Mouse (Mus musculus) small intestine, adult 2 months (tissue): ENCODE results near the gene Tnfrsf13b. TPM values are rescaled to one million over a fixed set of nuclear protein-coding genes. Genes with fewer than 3 reads are reported as not detected.

Experiments used
- H3K27ac ChIP-seq: fragments of 200-500 bp; 2 replicates; pipeline ENCODE4 v1.5.1; 2012; ENCODE audit warnings: low read depth, low read length, control low read depth, inconsistent platforms; ENCODE audit not compliant: insufficient read depth
- H3K27me3 ChIP-seq: fragments of 200-500 bp; 2 replicates; pipeline ENCODE4 v1.6.1; 2012; ENCODE audit warnings: mild to moderate bottlenecking, moderate library complexity, low read length, inconsistent platforms; ENCODE audit not compliant: control insufficient read depth, insufficient read depth
- H3K36me3 ChIP-seq: fragments of 200-500 bp; 2 replicates; pipeline ENCODE4 v1.6.1; 2012; ENCODE audit warnings: mild to moderate bottlenecking, low read length, control low read depth, inconsistent platforms; ENCODE audit not compliant: control insufficient read depth, insufficient read depth
- H3K4me1 ChIP-seq: fragments of 200-500 bp; 2 replicates; pipeline ENCODE4 v1.6.1; 2012; ENCODE audit warnings: low read length, inconsistent platforms, mixed read lengths; ENCODE audit not compliant: control insufficient read depth, insufficient read depth, insufficient read length
- H3K4me3 ChIP-seq: fragments of 200-500 bp; 2 replicates; pipeline ENCODE4 v1.5.1; 2012; ENCODE audit warnings: low read depth, mild to moderate bottlenecking, control low read depth, inconsistent platforms, low read length, moderate library complexity
- CTCF ChIP-seq: fragments of 200-500 bp; IDR thresholded peaks from 2 replicates; pipeline ENCODE4 v1.5.1; 2012; ENCODE audit warnings: low read depth, mild to moderate bottlenecking, control low read depth, inconsistent platforms, low read length, moderate library complexity, mixed read lengths; ENCODE audit not compliant: insufficient replicate concordance, insufficient read length; ENCODE audit errors: extremely low read depth
- POLR2A ChIP-seq: fragments of 200-500 bp; IDR thresholded peaks from 2 replicates; pipeline ENCODE4 v1.6.1; 2012; ENCODE audit warnings: low read depth, mild to moderate bottlenecking, control low read depth, inconsistent platforms, low read length, moderate library complexity
- whole genome bisulfite sequencing: fragments of 180-500 bp; shearing (Covaris S2); methylation state at CpG from one replicate; pipeline ENCODE4 v1.1.7; 2018; 5-methylcytosine and 5-hydroxymethylcytosine counted together
- polyA plus RNA-seq: library from polyadenylated mRNA; depleted of rRNA; stranded (reverse); fragments of >200 nt; gene quantifications from 2 replicates; pipeline ENCODE4 v1.2.3, GENCODE M21; 2012; rRNA removed

The Tnfrsf13b gene
- 12.2 and 30.8 TPM in 2 replicates for polyA plus RNA-seq

GRCm38 (mm10) chr11:61126606-61127355, at the start of gene Tnfrsf13b:
Gene Tnfrsf13b (plus strand): TSS chr11:61126755.
- Histone ChIP-seq H3K4me1 (no peaks in the 10 kb centered on the region), H3K4me3 (peak within 1 kb of the TSS; percentile 49), H3K27me3 (no peaks in the 10 kb centered on the region)

DNA sequence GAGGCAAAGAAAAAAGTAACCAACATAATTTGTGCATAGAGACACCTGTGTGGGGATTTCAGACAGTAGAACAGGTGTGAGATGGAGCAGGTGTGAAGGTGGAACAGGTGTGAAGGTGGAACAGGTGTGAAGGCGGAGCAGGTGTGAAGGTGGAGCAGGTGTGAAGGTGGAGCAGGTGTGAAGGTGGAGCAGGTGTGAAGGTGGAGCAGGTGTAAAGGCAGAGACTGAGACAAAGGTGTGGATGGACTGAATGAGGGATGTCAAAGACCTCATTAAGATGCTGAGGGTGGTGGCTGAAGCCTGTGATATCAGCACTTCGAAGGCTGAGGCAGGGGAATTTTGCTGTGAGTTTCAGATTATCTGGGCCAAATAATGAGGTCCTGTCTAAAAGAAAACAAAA, 44.9 kb upstream of the Tnfrsf13b start:
- 82% methylated on average over 2 of the region's 2 CpGs for WGBS
- Histone ChIP-seq H3K4me1 (peaks cover 10% of the 10 kb centered on the region), H3K27me3 (no peaks in the 10 kb centered on the region), H3K27ac (no peak overlapping the region), H3K4me3 (no peak overlapping the region), H3K36me3 (no peaks in the 10 kb centered on the region)
- TF ChIP-seq POLR2A, result no peak
- TF ChIP-seq CTCF, result no peak

More at GRCm38 (mm10) chr11:61126606-61127355, at the start of gene Tnfrsf13b:
- peak within 1 kb of the TSS; percentile 57 for H3K27ac ChIP-seq
- TF ChIP-seq CTCF (no peak), POLR2A (no peak)
- no peaks in the 10 kb centered on the region for H3K36me3 ChIP-seq
- 82% methylated on average over 23 of the region's 23 CpGs for WGBS

DNA sequence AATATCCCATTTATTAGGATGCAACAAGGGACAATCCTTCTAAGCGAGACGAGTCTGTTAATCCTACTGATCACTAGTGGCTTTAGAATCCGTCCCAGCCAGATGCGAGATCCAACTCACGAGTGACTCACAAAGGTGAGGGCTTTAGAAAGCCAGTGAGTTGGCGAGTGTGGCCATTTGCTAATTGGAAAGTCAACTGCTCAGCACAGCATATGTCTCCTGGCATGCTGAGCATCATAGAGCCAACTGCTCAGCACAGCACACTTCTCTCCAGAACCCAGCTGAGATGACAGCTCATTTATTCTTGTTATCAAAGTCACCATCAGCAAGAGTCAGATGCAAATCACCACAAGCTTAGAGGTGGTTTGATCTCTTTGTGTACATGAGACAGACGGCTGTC, 36.4 kb upstream of the Tnfrsf13b start:
- Histone ChIP-seq H3K27me3 (no peaks in the 10 kb centered on the region), H3K4me1 (no peaks in the 10 kb centered on the region), H3K4me3 (no peak overlapping the region), H3K36me3 (no peaks in the 10 kb centered on the region), H3K27ac (no peak overlapping the region)
- no peak for TF ChIP-seq POLR2A
- TF ChIP-seq CTCF, result no peak
- 75% methylated on average over 7 of the region's 7 CpGs for WGBS

DNA sequence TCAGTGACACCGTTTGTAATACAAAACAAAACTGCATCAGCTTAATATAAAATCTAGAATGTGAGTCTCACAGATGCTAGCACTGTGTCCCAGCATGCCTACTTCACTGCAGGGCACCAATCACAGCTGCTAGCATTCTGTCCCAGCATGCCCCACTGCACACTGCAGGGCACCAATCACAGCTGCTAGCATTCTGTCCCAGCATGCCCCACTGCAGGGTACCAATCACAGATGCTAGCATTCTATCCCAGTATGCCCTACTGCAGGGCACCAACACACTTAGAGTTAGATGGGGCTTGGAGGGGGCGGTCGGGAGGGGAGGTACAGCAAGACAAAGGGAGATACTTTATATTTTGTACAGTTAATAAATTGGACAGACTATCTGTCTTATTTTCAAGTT, 35.4 kb upstream of the Tnfrsf13b start:
- no peaks in the 10 kb centered on the region for H3K36me3 ChIP-seq
- no peak overlapping the region for H3K4me3 ChIP-seq
- H3K27me3 ChIP-seq, result no peaks in the 10 kb centered on the region
- no peak overlapping the region for H3K27ac ChIP-seq
- no peaks in the 10 kb centered on the region for H3K4me1 ChIP-seq
- TF ChIP-seq POLR2A (no peak), CTCF (no peak)
- 63% methylated on average over 3 of the region's 3 CpGs for WGBS

- TF ChIP-seq POLR2A, result no peak
- TF ChIP-seq CTCF, result peak; percentile 67; the same call in 1 of the 2 replicates
These were observed 34.8 kb upstream of the Tnfrsf13b start for GRCm38 (mm10) chr11:61091642-61092262.

DNA sequence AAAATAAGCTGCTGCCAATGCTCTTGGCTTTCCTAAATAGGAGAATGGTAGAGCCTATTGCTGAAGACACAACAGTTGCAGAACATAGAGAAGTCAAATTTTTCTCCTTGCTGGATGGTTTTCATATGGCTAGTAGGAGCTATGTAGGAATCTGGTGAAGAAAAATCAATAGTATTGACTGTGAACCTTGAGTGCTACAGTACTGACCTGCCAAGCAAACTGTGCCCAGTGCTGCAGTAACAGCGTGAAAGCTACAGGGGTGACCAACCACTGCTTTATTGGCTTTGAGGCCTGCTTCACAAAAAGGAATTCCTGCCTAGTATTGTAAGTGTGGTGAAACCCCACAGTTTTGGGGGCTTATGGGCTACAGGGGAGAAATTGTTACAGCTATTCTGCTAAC, 28.5 kb upstream of the Tnfrsf13b start:
- 37% methylated on average over 1 of the region's 1 CpGs for WGBS
- no peak overlapping the region for H3K4me3 ChIP-seq
- TF ChIP-seq POLR2A (no peak), CTCF (no peak)
- H3K4me1 ChIP-seq, result no peaks in the 10 kb centered on the region
- H3K36me3 ChIP-seq, result no peaks in the 10 kb centered on the region
- H3K27me3 ChIP-seq, result no peaks in the 10 kb centered on the region
- H3K27ac ChIP-seq, result no peak overlapping the region

More at GRCm38 (mm10) chr11:61091642-61092262, 34.8 kb upstream of the Tnfrsf13b start:
- Histone ChIP-seq H3K27me3 (no peaks in the 10 kb centered on the region), H3K36me3 (no peaks in the 10 kb centered on the region), H3K4me3 (no peak overlapping the region), H3K27ac (no peak overlapping the region), H3K4me1 (no peaks in the 10 kb centered on the region)
- 23% methylated on average over 7 of the region's 7 CpGs for WGBS
